Mouse (Mus musculus) liver, embryonic 14.5 days (tissue): ENCODE results near the gene Sptbn1. TPM values are rescaled to one million over a fixed set of nuclear protein-coding genes. Genes with fewer than 3 reads are reported as not detected.

Source experiments
- ATAC-seq: fragments of 200-750 bp; cut with Nextera tagmentation; 2 replicates; pipeline ENCODE4 v1.8.0; 2017; ENCODE audit warnings: moderate number of reproducible peaks, mild to moderate bottlenecking, moderate library complexity; ENCODE audit not compliant: insufficient read depth
- DNase-seq, 3 experiments: peaks; one replicate each; pipeline ENCODE4 v3.0.0-alpha.2; 2012 to 2013; ENCODE audit warnings: low read depth in 3 of 3, low spot score in 3 of 3
- H3K27ac ChIP-seq: fragments of 300-500 bp; sonication (generic); 2 replicates; pipeline ENCODE4 v1.5.1; 2014; ENCODE audit warnings: moderate library complexity, mild to moderate bottlenecking, control low read depth, inconsistent platforms
- H3K27me3 ChIP-seq: fragments of 300-500 bp; sonication (generic); 2 replicates; pipeline ENCODE4 v1.6.1; 2014; ENCODE audit warnings: mild to moderate bottlenecking, low read length, moderate library complexity; ENCODE audit not compliant: control insufficient read depth, insufficient read depth
- H3K36me3 ChIP-seq: fragments of 300-500 bp; sonication (generic); replicated peaks from 2 replicates; pipeline ENCODE4 v1.6.1; 2014; ENCODE audit warnings: low read depth; ENCODE audit not compliant: control insufficient read depth, insufficient read depth
- H3K4me1 ChIP-seq, 2 experiments: fragments of 200-500 bp in 1 of 2; fragments of 300-500 bp in 1 of 2; sonication (generic) in 1 of 2; replicated peaks; 2 replicates each; pipeline ENCODE4 v1.6.1; 2012 to 2014; ENCODE audit warnings: antibody characterized with exemption in 1 of 2, inconsistent platforms in 1 of 2, low read length in 1 of 2; ENCODE audit not compliant: control insufficient read depth in 2 of 2, insufficient read depth in 2 of 2
- H3K4me2 ChIP-seq: fragments of 300-500 bp; sonication (generic); 2 replicates; pipeline ENCODE4 v1.6.1; 2014; ENCODE audit warnings: low read depth, mild to moderate bottlenecking, control low read depth, moderate library complexity
- H3K4me3 ChIP-seq, 2 experiments: fragments of 200-500 bp in 1 of 2; fragments of 300-500 bp in 1 of 2; sonication (generic) in 1 of 2; 2 replicates each; pipeline ENCODE4 v1.5.1; 2012 to 2014; ENCODE audit warnings: low read depth in 2 of 2, low read length in 2 of 2, mild to moderate bottlenecking in 2 of 2, control low read depth in 1 of 2, inconsistent platforms in 1 of 2, moderate library complexity in 1 of 2; ENCODE audit not compliant: insufficient read depth in 1 of 2
- H3K9ac ChIP-seq: fragments of 300-500 bp; sonication (generic); replicated peaks from 2 replicates; pipeline ENCODE4 v1.6.1; 2014; ENCODE audit warnings: mild to moderate bottlenecking, control low read depth, moderate library complexity
- H3K9me3 ChIP-seq: fragments of 300-500 bp; sonication (generic); 2 replicates; pipeline ENCODE4 v1.6.1; 2016; ENCODE audit warnings: low read length, mixed read lengths; ENCODE audit not compliant: control insufficient read depth
- CTCF ChIP-seq: IDR thresholded peaks from 2 replicates; pipeline ENCODE4 v1.5.1; 2016; ENCODE audit warnings: antibody characterized with exemption, low read depth, control low read depth
- EP300 ChIP-seq: IDR thresholded peaks from 2 replicates; pipeline ENCODE4 v1.6.1; 2016; ENCODE audit warnings: antibody characterized with exemption, low read depth
- WGBS: fragments of 180-500 bp; shearing (Covaris S2); extraction: QIAGEN DNeasy Blood & Tissue Kit; methylation state at CpG from one replicate; pipeline ENCODE4 v1.1.7; 2014; ENCODE audit not compliant: insufficient replicate concordance; 5-methylcytosine and 5-hydroxymethylcytosine counted together
- polyA plus RNA-seq, 2 experiments: library from polyadenylated mRNA; depleted of rRNA in 1 of 2; stranded (reverse) in 1 of 2; unstranded in 1 of 2; fragments of >200 nt; fragmentation: Nextera tagmentation in 1 of 2; extraction: Ambion mirVana in 1 of 2; gene quantifications; 2 replicates each; pipeline versions ENCODE4 v1.2.1 to v1.2.3; 2012 to 2014

Sptbn1 gene
- polyA plus RNA-seq, 2 experiments: 9.6 to 14.4 TPM

DNA sequence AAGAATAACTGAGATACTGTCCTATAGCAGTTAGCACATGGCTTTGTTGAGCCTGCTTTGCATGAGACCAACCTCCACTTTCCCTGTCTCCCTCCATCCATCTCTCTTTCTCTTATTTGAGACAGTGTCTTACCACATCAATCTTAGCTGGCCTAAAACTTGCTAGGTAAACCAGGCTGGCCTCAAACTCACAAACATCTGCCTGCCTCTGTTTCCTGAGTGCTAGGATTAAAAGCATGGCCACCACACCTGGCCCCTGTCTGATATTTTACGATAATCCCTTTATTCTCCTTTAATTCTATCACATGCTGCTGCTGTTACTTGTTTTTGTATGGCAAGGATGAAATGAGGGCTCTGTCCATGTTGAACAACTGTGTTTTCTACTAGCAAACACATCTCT, 49.6 kb downstream of the Sptbn1 start:
- TF ChIP-seq CTCF: no peak
- TF ChIP-seq EP300: no peak
- WGBS: 72% methylated on average over 1 of the region's 1 CpGs
- ATAC-seq: no peak
- no peaks in the 10 kb centered on the region for H3K27me3 ChIP-seq
- no peak overlapping the region for H3K4me2 ChIP-seq
- H3K4me3 ChIP-seq: no peak overlapping the region
- no peak overlapping the region for H3K9ac ChIP-seq
- no peak for DNase-seq
- no peaks in the 10 kb centered on the region for H3K9me3 ChIP-seq
- H3K27ac ChIP-seq: no peak overlapping the region
- peaks cover 3% of the 10 kb centered on the region in 2 experiments; a peak in 2 of 4 replicates for H3K4me1 ChIP-seq
- no peaks in the 10 kb centered on the region for H3K36me3 ChIP-seq

DNA sequence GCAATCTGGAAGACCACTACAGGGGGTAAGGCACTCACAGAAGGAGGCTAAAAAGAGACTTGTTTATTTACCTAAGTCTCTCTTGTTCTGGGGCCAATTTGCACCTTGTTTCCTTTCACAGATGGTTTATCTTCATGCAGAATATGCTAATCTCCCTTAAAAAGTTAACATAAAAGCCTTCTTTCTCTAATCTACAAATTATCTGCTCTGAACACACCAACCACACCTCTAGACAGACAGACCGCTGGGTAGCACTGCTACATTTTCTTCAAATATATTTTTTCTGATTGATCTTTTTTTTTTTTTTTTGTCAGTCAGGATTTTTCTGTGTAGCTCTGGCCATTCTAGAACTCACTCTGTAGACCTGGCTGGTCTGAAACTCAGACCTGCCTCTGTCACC, 50.5 kb downstream of the Sptbn1 start:
- H3K4me1 ChIP-seq: peaks cover 3% of the 10 kb centered on the region in 2 experiments; a peak in 2 of 4 replicates
- ATAC-seq (peak; percentile 51; the same call in 1 of the 2 replicates), DNase-seq (no peak)
- 15% methylated on average over 1 of the region's 1 CpGs for WGBS
- H3K9me3 ChIP-seq: no peaks in the 10 kb centered on the region
- no peak overlapping the region for H3K4me3 ChIP-seq
- no peak overlapping the region for H3K4me2 ChIP-seq
- no peaks in the 10 kb centered on the region for H3K36me3 ChIP-seq
- TF ChIP-seq CTCF (no peak), EP300 (peak; percentile 57)
- H3K27me3 ChIP-seq: no peaks in the 10 kb centered on the region
- H3K9ac ChIP-seq: no peak overlapping the region
- H3K27ac ChIP-seq: no peak overlapping the region

- WGBS: 57% methylated on average over 5 of the region's 5 CpGs
- Histone ChIP-seq H3K9me3 (no peaks in the 10 kb centered on the region), H3K9ac (no peak overlapping the region), H3K4me2 (no peak overlapping the region), H3K36me3 (no peaks in the 10 kb centered on the region), H3K4me3 (no peak overlapping the region), H3K27ac (no peak overlapping the region), H3K27me3 (no peaks in the 10 kb centered on the region), H3K4me1 (peaks cover 0 to 3% of the 10 kb centered on the region in 2 experiments; a peak in 2 of 4 replicates)
- no peak for TF ChIP-seq EP300
- no peak for TF ChIP-seq CTCF
- ATAC-seq (no peak), DNase-seq (no peak)
Observed at GRCm38 (mm10) chr11:30211663-30212416, 56.1 kb downstream of the Sptbn1 start.

DNA sequence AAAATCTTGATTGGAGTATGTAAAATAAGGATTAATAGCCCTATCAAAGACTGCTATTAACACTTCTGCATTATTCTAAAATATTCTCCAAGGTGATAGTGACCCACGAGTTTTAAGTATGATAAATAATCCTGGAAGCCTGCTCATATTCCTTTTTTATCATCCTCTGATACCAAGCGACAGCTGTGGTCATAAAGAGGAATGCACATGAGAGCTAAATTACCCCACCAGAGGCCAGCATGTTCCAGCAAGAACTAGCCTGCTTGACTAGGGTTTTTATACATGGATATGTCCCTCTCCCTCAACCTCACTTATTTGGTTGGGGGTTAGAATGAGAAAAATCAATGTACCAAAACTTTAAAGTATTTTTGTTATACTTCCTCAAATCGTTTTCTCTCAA, 56.8 kb downstream of the Sptbn1 start:
- ATAC-seq (no peak), DNase-seq (no peak)
- 40% methylated on average over 3 of the region's 3 CpGs for WGBS
- Histone ChIP-seq H3K27ac (no peak overlapping the region), H3K27me3 (no peaks in the 10 kb centered on the region), H3K4me2 (no peak overlapping the region), H3K4me3 (no peak overlapping the region), H3K36me3 (no peaks in the 10 kb centered on the region), H3K9ac (no peak overlapping the region), H3K9me3 (no peaks in the 10 kb centered on the region), H3K4me1 (peaks cover 0 to 3% of the 10 kb centered on the region in 2 experiments; a peak in 2 of 4 replicates)
- no peak for TF ChIP-seq EP300
- TF ChIP-seq CTCF: no peak

DNA sequence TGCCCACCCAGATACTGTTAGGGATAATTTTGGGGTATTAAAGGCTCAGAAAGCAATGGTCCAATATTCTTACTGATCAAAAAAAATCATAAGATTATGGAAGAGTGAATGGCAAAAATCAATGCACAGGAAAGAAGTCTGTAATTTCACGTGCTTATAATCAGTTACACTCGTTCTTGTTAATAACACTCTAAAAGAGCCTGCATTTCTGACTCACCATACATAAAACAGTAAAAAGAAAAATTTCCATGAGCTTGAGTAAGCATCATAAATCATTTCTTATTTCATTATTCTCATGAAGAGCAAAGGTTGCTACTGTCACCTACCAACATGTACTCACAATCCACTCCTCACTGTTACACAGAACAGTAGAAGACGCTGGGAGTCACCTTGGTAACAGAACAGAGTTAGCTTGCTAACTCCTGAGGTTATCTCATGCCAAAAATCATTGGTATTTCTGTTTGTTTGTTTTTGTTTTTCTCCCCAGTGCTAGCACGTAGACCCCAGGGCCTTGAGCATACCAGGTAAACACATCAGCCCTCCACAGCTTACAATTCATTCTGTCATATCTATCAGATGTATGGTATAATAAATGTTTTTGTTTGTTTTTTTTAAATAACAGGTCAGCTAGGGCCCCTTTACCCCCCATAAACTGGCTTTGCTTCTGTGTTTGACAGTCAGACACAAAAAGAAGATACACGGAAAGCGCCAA, 57.7 kb downstream of the Sptbn1 start:
- no peak for DNase-seq
- WGBS: 66% methylated on average over 6 of the region's 6 CpGs
- Histone ChIP-seq H3K9ac (no peak overlapping the region), H3K36me3 (no peaks in the 10 kb centered on the region), H3K27ac (no peak overlapping the region), H3K27me3 (no peaks in the 10 kb centered on the region), H3K9me3 (no peaks in the 10 kb centered on the region), H3K4me1 (peaks cover 0 to 3% of the 10 kb centered on the region in 2 experiments; a peak in 2 of 4 replicates), H3K4me3 (no peak overlapping the region), H3K4me2 (no peak overlapping the region)
- no peak for ATAC-seq
- TF ChIP-seq CTCF: no peak
- no peak for TF ChIP-seq EP300
